Mouse (Mus musculus) layer of hippocampus, postnatal 25 days (tissue): Measurements from ENCODE around the gene Rad51b. TPM values are rescaled to one million over a fixed set of nuclear protein-coding genes. Genes with fewer than 3 reads are reported as not detected.

ENCODE experiments used
- DNase-seq, 2 experiments: peaks; one replicate each; pipeline ENCODE4 v3.0.0; 2022; ENCODE audit warnings: mixed read lengths in 2 of 2, low spot score in 1 of 2; ENCODE audit errors: extremely low spot score in 1 of 2
- total RNA-seq, 2 experiments: library from RNA; stranded (reverse); gene quantifications; 2 replicates each; pipeline ENCODE4 v1.2.3; 2021

Rad51b gene
- total RNA-seq, 2 experiments from 2014 or later: 0.30 TPM; not detected in 1

GRCm38 (mm10) chr12:79705501-79706266 lies 408.6 kb downstream of the Rad51b start:
- DNase-seq: no peak

- no peak for DNase-seq
These were observed 410.7 kb downstream of the Rad51b start for GRCm38 (mm10) chr12:79707565-79708422.

- no peak for DNase-seq
These were observed 411.3 kb downstream of the Rad51b start for GRCm38 (mm10) chr12:79708423-79708733.

GRCm38 (mm10) chr12:79713286-79713685 lies 416.2 kb downstream of the Rad51b start:
- DNase-seq: no peak

GRCm38 (mm10) chr12:79714484-79714883 lies 417.4 kb downstream of the Rad51b start:
- DNase-seq: no peak

GRCm38 (mm10) chr12:79715506-79716345 lies 418.6 kb downstream of the Rad51b start:
- DNase-seq: no peak

GRCm38 (mm10) chr12:79719091-79719846 lies 422.2 kb downstream of the Rad51b start:
- DNase-seq: no peak

GRCm38 (mm10) chr12:79719847-79720201 lies 422.7 kb downstream of the Rad51b start:
- DNase-seq: no peak

GRCm38 (mm10) chr12:79724875-79725274 lies 427.8 kb downstream of the Rad51b start:
- no peak for DNase-seq

GRCm38 (mm10) chr12:79725711-79726110 lies 428.6 kb downstream of the Rad51b start:
- DNase-seq: no peak

GRCm38 (mm10) chr12:79726116-79726515 lies 429.0 kb downstream of the Rad51b start:
- DNase-seq: no peak

GRCm38 (mm10) chr12:79726959-79727358 lies 429.9 kb downstream of the Rad51b start:
- DNase-seq: no peak

- no peak for DNase-seq
These were observed 432.9 kb downstream of the Rad51b start for GRCm38 (mm10) chr12:79729926-79730506.

GRCm38 (mm10) chr12:79731905-79732304 lies 434.8 kb downstream of the Rad51b start:
- no peak for DNase-seq

- DNase-seq: no peak
These were observed 435.5 kb downstream of the Rad51b start for GRCm38 (mm10) chr12:79732355-79733115.

GRCm38 (mm10) chr12:79735341-79735785 lies 438.3 kb downstream of the Rad51b start:
- DNase-seq: no peak

GRCm38 (mm10) chr12:79735882-79736281 lies 438.8 kb downstream of the Rad51b start:
- DNase-seq: no peak

- no peak for DNase-seq
These were observed 441.6 kb downstream of the Rad51b start for GRCm38 (mm10) chr12:79738700-79739099.
